Mouse (Mus musculus) hindbrain, embryonic 14.5 days (tissue): ENCODE measurements around the gene Slc27a3. TPM values are rescaled to one million over a fixed set of nuclear protein-coding genes. Genes with fewer than 3 reads are reported as not detected.

Source experiments
- ATAC-seq: fragments of 200-750 bp; cut with Nextera tagmentation; 2 replicates; pipeline ENCODE4 v1.8.0; 2017; ENCODE audit warnings: moderate number of reproducible peaks, mild to moderate bottlenecking, moderate TSS enrichment, moderate library complexity; ENCODE audit not compliant: low FRiP score
- DNase-seq: peaks from one replicate; pipeline ENCODE4 v3.0.0-alpha.2; 2015; ENCODE audit warnings: low spot score
- H3K27ac ChIP-seq: fragments of 300-500 bp; sonication (generic); 2 replicates; pipeline ENCODE4 v1.5.1; 2014; ENCODE audit warnings: mild to moderate bottlenecking, moderate library complexity
- H3K27me3 ChIP-seq: fragments of 300-500 bp; sonication (generic); 2 replicates; pipeline ENCODE4 v1.6.1; 2014; ENCODE audit warnings: mild to moderate bottlenecking, low read length, mixed read lengths; ENCODE audit not compliant: control insufficient read depth, insufficient read depth
- H3K36me3 ChIP-seq: fragments of 300-500 bp; sonication (generic); replicated peaks from 2 replicates; pipeline ENCODE4 v1.6.1; 2014; ENCODE audit not compliant: control insufficient read depth, insufficient read depth
- H3K4me1 ChIP-seq: fragments of 300-500 bp; sonication (generic); replicated peaks from 2 replicates; pipeline ENCODE4 v1.6.1; 2014; ENCODE audit warnings: antibody characterized with exemption, low read length, mixed read lengths; ENCODE audit not compliant: control insufficient read depth, insufficient read depth
- H3K4me2 ChIP-seq: fragments of 300-500 bp; sonication (generic); replicated peaks from 2 replicates; pipeline ENCODE4 v1.6.1; 2014; ENCODE audit warnings: mild to moderate bottlenecking, moderate library complexity
- H3K4me3 ChIP-seq: fragments of 300-500 bp; sonication (generic); replicated peaks from 2 replicates; pipeline ENCODE4 v1.5.1; 2014; ENCODE audit warnings: mild to moderate bottlenecking, low read length
- H3K9ac ChIP-seq: fragments of 300-500 bp; sonication (generic); 2 replicates; pipeline ENCODE4 v1.6.1; 2014
- H3K9me3 ChIP-seq: fragments of 300-500 bp; sonication (generic); 2 replicates; pipeline ENCODE4 v1.6.1; 2016; ENCODE audit warnings: low read length; ENCODE audit not compliant: control insufficient read depth
- WGBS: fragments of 180-500 bp; shearing (Covaris S2); extraction: QIAGEN DNeasy Blood & Tissue Kit; methylation state at CpG from one replicate; pipeline ENCODE4 v1.1.7; 2014; 5-methylcytosine and 5-hydroxymethylcytosine counted together
- polyA plus RNA-seq: library from polyadenylated mRNA; unstranded; fragments of >200 nt; fragmentation: Nextera tagmentation; extraction: Ambion mirVana; gene quantifications from 2 replicates; pipeline ENCODE4 v1.2.1, GENCODE M21; 2014

Slc27a3 gene
- 24.1 and 24.8 TPM in 2 replicates for polyA plus RNA-seq

- H3K27me3 ChIP-seq: no peaks in the 10 kb centered on the region
- DNase-seq: peak; percentile 61
- H3K36me3 ChIP-seq: peaks cover 62% of the 10 kb centered on the region
- ATAC-seq: peak; percentile 74
- H3K9ac ChIP-seq: peak within 1 kb of the TSS; percentile 92
- H3K4me1 ChIP-seq: peaks cover 30% of the 10 kb centered on the region
- H3K27ac ChIP-seq: peak within 1 kb of the TSS; percentile 96
- no peaks in the 10 kb centered on the region for H3K9me3 ChIP-seq
- under 1% methylated on average over 55 of the region's 55 CpGs for WGBS
- H3K4me2 ChIP-seq: peak within 1 kb of the TSS; percentile 85
- H3K4me3 ChIP-seq: peak within 1 kb of the TSS; percentile 68
Measured at GRCm38 (mm10) chr3:90389511-90390490, at the start of gene Slc27a3. TSS of gene Slc27a3 (minus strand) at chr3:90389938.

- Histone ChIP-seq H3K36me3 (no peaks in the 10 kb centered on the region), H3K4me1 (peaks cover 4% of the 10 kb centered on the region), H3K9me3 (no peaks in the 10 kb centered on the region), H3K27ac (no peak overlapping the region), H3K4me3 (no peak overlapping the region), H3K4me2 (no peak overlapping the region), H3K27me3 (no peaks in the 10 kb centered on the region), H3K9ac (no peak overlapping the region)
- no peak for ATAC-seq
- DNase-seq: no peak
- WGBS: 80% methylated on average over 4 of the region's 4 CpGs
Measured at GRCm38 (mm10) chr3:90437131-90437530, 47.4 kb upstream of the Slc27a3 start.

GRCm38 (mm10) chr3:90434073-90434730, 44.5 kb upstream of the Slc27a3 start:
- Histone ChIP-seq H3K9me3 (no peaks in the 10 kb centered on the region), H3K27me3 (no peaks in the 10 kb centered on the region), H3K9ac (peak overlapping the region; percentile 52), H3K4me2 (peak overlapping the region; percentile 87), H3K36me3 (0 out of 2 replicates have a peak, but pooled peaks cover 4% of the 10 kb centered on the region), H3K4me3 (peak overlapping the region; percentile 70), H3K27ac (peak overlapping the region; percentile 97), H3K4me1 (peaks cover 19% of the 10 kb centered on the region)
- ATAC-seq (no peak), DNase-seq (no peak)
- 57% methylated on average over 11 of the region's 11 CpGs for WGBS

GRCm38 (mm10) chr3:90433381-90434020, 43.8 kb upstream of the Slc27a3 start, which contains the start of gene Ints3:
TSS of gene Ints3 (minus strand) at chr3:90433622.
- peak within 1 kb of the TSS; percentile 87 for H3K4me2 ChIP-seq
- peaks cover 19% of the 10 kb centered on the region for H3K4me1 ChIP-seq
- peak within 1 kb of the TSS; percentile 97 for H3K27ac ChIP-seq
- no peaks in the 10 kb centered on the region for H3K27me3 ChIP-seq
- 0 out of 2 replicates have a peak, but pooled peaks cover 4% of the 10 kb centered on the region for H3K36me3 ChIP-seq
- under 1% methylated on average over 52 of the region's 52 CpGs for WGBS
- ATAC-seq: peak; percentile 99
- H3K9ac ChIP-seq: peak within 1 kb of the TSS; percentile 90
- H3K4me3 ChIP-seq: peak within 1 kb of the TSS; percentile 70
- H3K9me3 ChIP-seq: no peaks in the 10 kb centered on the region
- DNase-seq: peak; percentile 99

GRCm38 (mm10) chr3:90432811-90433219, 43.1 kb upstream of the Slc27a3 start:
- H3K36me3 ChIP-seq: 0 out of 2 replicates have a peak, but pooled peaks cover 4% of the 10 kb centered on the region
- H3K9ac ChIP-seq: peak overlapping the region; percentile 90
- H3K4me1 ChIP-seq: peaks cover 19% of the 10 kb centered on the region
- H3K4me3 ChIP-seq: peak overlapping the region; percentile 70
- peak overlapping the region; percentile 87 for H3K4me2 ChIP-seq
- peak overlapping the region; percentile 97 for H3K27ac ChIP-seq
- DNase-seq: peak; percentile 42
- H3K27me3 ChIP-seq: no peaks in the 10 kb centered on the region
- ATAC-seq: peak; percentile 19; the same call in 1 of the 2 replicates
- 0% methylated on average over 12 of the region's 12 CpGs for WGBS
- H3K9me3 ChIP-seq: no peaks in the 10 kb centered on the region

GRCm38 (mm10) chr3:90432348-90432747, 42.6 kb upstream of the Slc27a3 start:
- no peak for ATAC-seq
- H3K36me3 ChIP-seq: 0 out of 2 replicates have a peak, but pooled peaks cover 4% of the 10 kb centered on the region
- H3K9me3 ChIP-seq: no peaks in the 10 kb centered on the region
- peaks cover 19% of the 10 kb centered on the region for H3K4me1 ChIP-seq
- no peaks in the 10 kb centered on the region for H3K27me3 ChIP-seq
- H3K4me2 ChIP-seq: peak overlapping the region; percentile 87
- DNase-seq: no peak
- H3K4me3 ChIP-seq: peak overlapping the region; percentile 70
- peak overlapping the region; percentile 90 for H3K9ac ChIP-seq
- peak overlapping the region; percentile 97; the same call in 1 of the 2 replicates for H3K27ac ChIP-seq
- WGBS: 23% methylated on average over 2 of the region's 2 CpGs

GRCm38 (mm10) chr3:90429576-90429975, 39.8 kb upstream of the Slc27a3 start:
- no peak overlapping the region for H3K4me2 ChIP-seq
- H3K9ac ChIP-seq: no peak overlapping the region
- H3K27ac ChIP-seq: no peak overlapping the region
- DNase-seq (no peak), ATAC-seq (no peak)
- 86% methylated on average over 3 of the region's 3 CpGs for WGBS
- no peaks in the 10 kb centered on the region for H3K9me3 ChIP-seq
- H3K27me3 ChIP-seq: no peaks in the 10 kb centered on the region
- H3K36me3 ChIP-seq: 0 out of 2 replicates have a peak, but pooled peaks cover 4% of the 10 kb centered on the region
- H3K4me3 ChIP-seq: no peak overlapping the region
- H3K4me1 ChIP-seq: peaks cover 19% of the 10 kb centered on the region

- WGBS: 86% methylated on average over 6 of the region's 6 CpGs
- no peaks in the 10 kb centered on the region for H3K9me3 ChIP-seq
- no peak overlapping the region for H3K9ac ChIP-seq
- H3K4me1 ChIP-seq: peaks cover 19% of the 10 kb centered on the region
- H3K36me3 ChIP-seq: peaks cover 16% of the 10 kb centered on the region
- no peak overlapping the region for H3K4me3 ChIP-seq
- DNase-seq (no peak), ATAC-seq (no peak)
- no peak overlapping the region for H3K27ac ChIP-seq
- H3K4me2 ChIP-seq: no peak overlapping the region
- no peaks in the 10 kb centered on the region for H3K27me3 ChIP-seq
Measured at GRCm38 (mm10) chr3:90428186-90428585, 38.4 kb upstream of the Slc27a3 start.
